Mouse (Mus musculus) CH12.LX (cell line): Measurements from ENCODE around the gene Cdca5. TPM values are rescaled to one million over a fixed set of nuclear protein-coding genes. Genes with fewer than 3 reads are reported as not detected.

ENCODE experiments used
- DNase-seq: peaks from one replicate; pipeline ENCODE4 v3.0.0-alpha.2; 2013; ENCODE audit errors: extremely low read depth
- H3K27ac ChIP-seq: 2 replicates; pipeline ENCODE4 v1.5.1; 2012; ENCODE audit warnings: low read depth, mild to moderate bottlenecking, control low read depth, moderate library complexity; ENCODE audit not compliant: insufficient read depth
- H3K27me3 ChIP-seq: replicated peaks from 2 replicates; pipeline ENCODE3; 2012; ENCODE audit warnings: inconsistent platforms
- H3K36me3 ChIP-seq, 2 experiments: replicated peaks in 1 of 2; 2 replicates each; pipeline versions ENCODE3 to v1.6.1; 2012; ENCODE audit warnings: inconsistent platforms in 1 of 2, low read length in 1 of 2, mild to moderate bottlenecking in 1 of 2, mixed read lengths in 1 of 2, moderate library complexity in 1 of 2; ENCODE audit not compliant: control insufficient read depth in 1 of 2, insufficient read depth in 1 of 2
- H3K4me1 ChIP-seq, 2 experiments: 2 replicates each; pipeline ENCODE4 v1.6.1; 2012; ENCODE audit warnings: inconsistent platforms in 1 of 2, moderate library complexity in 1 of 2; ENCODE audit not compliant: insufficient read depth in 2 of 2, control insufficient read depth in 1 of 2
- H3K4me2 ChIP-seq: 2 replicates; pipeline ENCODE4 v1.6.1; 2012; ENCODE audit warnings: low read depth, mild to moderate bottlenecking, control low read depth; ENCODE audit not compliant: poor library complexity, insufficient read depth, severe bottlenecking
- H3K4me3 ChIP-seq, 3 experiments: fragments of 150-350 bp in 1 of 3; sonication (generic) in 1 of 3; replicated peaks in 1 of 3; 2 replicates each; pipeline versions ENCODE3 to v1.5.1; 2011 to 2012; ENCODE audit warnings: low read depth in 2 of 3, low read length in 2 of 3, mild to moderate bottlenecking in 2 of 3, moderate library complexity in 2 of 3, control low read depth in 1 of 3, improper control_type of control experiment in 1 of 3, inconsistent platforms in 1 of 3, mixed read lengths in 1 of 3; ENCODE audit not compliant: poor library complexity in 1 of 3
- H3K79me2 ChIP-seq: replicated peaks from 2 replicates; pipeline ENCODE4 v1.6.1; 2012; ENCODE audit warnings: mild to moderate bottlenecking, moderate library complexity; ENCODE audit not compliant: control insufficient read depth, poor library complexity, insufficient read depth, severe bottlenecking; ENCODE audit errors: extremely low read depth
- H3K9ac ChIP-seq: 2 replicates; pipeline ENCODE4 v1.6.1; 2012; ENCODE audit warnings: low read depth, mild to moderate bottlenecking, control low read depth, moderate library complexity; ENCODE audit not compliant: insufficient read depth
- H3K9me3 ChIP-seq: replicated peaks from 2 replicates; pipeline ENCODE3; 2012; ENCODE audit warnings: low read length, inconsistent platforms, mixed read lengths
- BHLHE40 ChIP-seq: IDR thresholded peaks from 2 replicates; pipeline ENCODE4 v1.6.1; 2011; ENCODE audit warnings: mild to moderate bottlenecking, low read depth, low read length, improper control_type of control experiment
- CHD1 ChIP-seq: IDR thresholded peaks from 2 replicates; pipeline ENCODE4 v1.6.1; 2012; ENCODE audit warnings: low read depth, low read length, improper control_type of control experiment, inconsistent platforms
- CHD2 ChIP-seq: IDR thresholded peaks from 2 replicates; pipeline ENCODE4 v1.6.1; 2011; ENCODE audit warnings: low read length, improper control_type of control experiment
- CTCF ChIP-seq, 2 experiments: IDR thresholded peaks in 1 of 2; conservative IDR thresholded peaks in 1 of 2; 2 replicates each; pipeline ENCODE4 v1.5.1; 2011 to 2012; ENCODE audit warnings: low read depth in 2 of 2, low read length in 2 of 2, improper control_type of control experiment in 1 of 2, inconsistent platforms in 1 of 2, mild to moderate bottlenecking in 1 of 2, moderate library complexity in 1 of 2
- ELF1 ChIP-seq: IDR thresholded peaks from 2 replicates; pipeline ENCODE4 v1.6.1; 2014; ENCODE audit warnings: low read depth, mild to moderate bottlenecking, inconsistent platforms, low read length, improper control_type of control experiment
- ETS1 ChIP-seq: conservative IDR thresholded peaks from 2 replicates; pipeline ENCODE4 v1.6.1; 2012; ENCODE audit warnings: low read depth, mild to moderate bottlenecking, inconsistent platforms, low read length, improper control_type of control experiment, moderate library complexity
- GABPA ChIP-seq: IDR thresholded peaks from 2 replicates; pipeline ENCODE4 v1.6.1; 2012; ENCODE audit warnings: low read depth, low read length, improper control_type of control experiment, inconsistent platforms; ENCODE audit not compliant: insufficient replicate concordance
- HCFC1 ChIP-seq: IDR thresholded peaks from 2 replicates; pipeline ENCODE4 v1.6.1; 2012; ENCODE audit warnings: low read depth, mild to moderate bottlenecking, inconsistent platforms, low read length, improper control_type of control experiment
- IRF4 ChIP-seq: IDR thresholded peaks from 2 replicates; pipeline ENCODE4 v1.6.1; 2014; ENCODE audit warnings: low read depth, mild to moderate bottlenecking, inconsistent platforms, low read length, improper control_type of control experiment
- JUN ChIP-seq: IDR thresholded peaks from 2 replicates; pipeline ENCODE4 v1.6.1; 2011; ENCODE audit warnings: low read depth, mild to moderate bottlenecking, low read length, improper control_type of control experiment, moderate library complexity; ENCODE audit not compliant: insufficient read depth
- MAZ ChIP-seq: IDR thresholded peaks from 2 replicates; pipeline ENCODE4 v1.6.1; 2012; ENCODE audit warnings: low read depth, mild to moderate bottlenecking, inconsistent platforms, low read length, improper control_type of control experiment, moderate library complexity
- MEF2A ChIP-seq: IDR thresholded peaks from 2 replicates; pipeline ENCODE4 v1.6.1; 2014; ENCODE audit warnings: low read depth, mild to moderate bottlenecking, inconsistent platforms, low read length, improper control_type of control experiment, borderline replicate concordance
- MYC ChIP-seq: IDR thresholded peaks from 2 replicates; pipeline ENCODE4 v1.6.1; 2011; ENCODE audit warnings: low read depth, mild to moderate bottlenecking, improper control_type of control experiment, low read length
- NELFE ChIP-seq: IDR thresholded peaks from 2 replicates; pipeline ENCODE4 v1.6.1; 2011; ENCODE audit warnings: low read depth, low read length, improper control_type of control experiment
- NRF1 ChIP-seq: IDR thresholded peaks from 2 replicates; pipeline ENCODE4 v1.6.1; 2014; ENCODE audit warnings: low read depth, mild to moderate bottlenecking, inconsistent platforms, low read length, improper control_type of control experiment, moderate library complexity
- PAX5 ChIP-seq: IDR thresholded peaks from 2 replicates; pipeline ENCODE4 v1.6.1; 2012; ENCODE audit warnings: low read length, inconsistent platforms, mixed read lengths
- POLR2A ChIP-seq: IDR thresholded peaks from 2 replicates; pipeline ENCODE4 v1.6.1; 2011; ENCODE audit warnings: low read depth, mild to moderate bottlenecking, improper control_type of control experiment, low read length
- POLR2AphosphoS2 ChIP-seq: IDR thresholded peaks from 2 replicates; pipeline ENCODE4 v1.6.1; 2011; ENCODE audit warnings: low read depth, low read length, improper control_type of control experiment
- TBP ChIP-seq: conservative IDR thresholded peaks from 2 replicates; pipeline ENCODE4 v1.6.1; 2011; ENCODE audit warnings: low read depth, low read length, improper control_type of control experiment
- TCF12 ChIP-seq: IDR thresholded peaks from 2 replicates; pipeline ENCODE4 v1.6.1; 2014; ENCODE audit warnings: low read depth, mild to moderate bottlenecking, inconsistent platforms, low read length, improper control_type of control experiment
- UBTF ChIP-seq: IDR thresholded peaks from 2 replicates; pipeline ENCODE4 v1.6.1; 2012; ENCODE audit warnings: low read depth, mild to moderate bottlenecking, inconsistent platforms, low read length, improper control_type of control experiment, moderate library complexity
- USF1 ChIP-seq: IDR thresholded peaks from 2 replicates; pipeline ENCODE4 v1.6.1; 2014; ENCODE audit warnings: low read depth, mild to moderate bottlenecking, inconsistent platforms, low read length, improper control_type of control experiment
- ZMIZ1 ChIP-seq: IDR thresholded peaks from 2 replicates; pipeline ENCODE4 v1.6.1; 2012; ENCODE audit warnings: low read depth, mild to moderate bottlenecking, inconsistent platforms, low read length, improper control_type of control experiment
- ZNF384 ChIP-seq: IDR thresholded peaks from 2 replicates; pipeline ENCODE4 v1.6.1; 2012; ENCODE audit warnings: low read depth, low read length, improper control_type of control experiment, inconsistent platforms
- dilution Hi-C: fragments of 300-500 bp; cut with MboI; formaldehyde crosslinking; loops from 2 replicates; pipeline ENCODE4 v1.14.3; 2020; ENCODE audit warnings: low sequenced_read_pairs; ENCODE audit not compliant: extremely low pct_unique_long_range_greater_than_20kb, extremely low pct_ligation_motif_present
- in situ Hi-C: fragments of 300-500 bp; cut with MboI; formaldehyde crosslinking; loops from 3 replicates; pipeline ENCODE4 v1.14.3; 2019; ENCODE audit warnings: low sequenced_read_pairs, low pct_ligation_motif_present, low pct_unique_long_range_greater_than_20kb, mixed read lengths
- polyA plus RNA-seq: library from polyadenylated mRNA; unstranded; fragments of >175 nt; gene quantifications from 2 replicates; pipeline ENCODE4 v1.2.1, GENCODE M21; 2012; ENCODE audit warnings: low read depth; ENCODE audit not compliant: insufficient read length
- total RNA-seq, 2 experiments: library from RNA; depleted of rRNA; stranded (reverse); fragments of 300-350 nt in 1 of 2; fragments of >200 nt in 1 of 2; gene quantifications; 2 replicates each; pipeline ENCODE4 v1.2.3; 2012 to 2014

Gene Cdca5
- total and polyA plus RNA-seq, 3 experiments = 51.5 to 80.6 (median 62.7) TPM

GRCm38 (mm10) chr19:6079983-6080480 lies 4.8 kb upstream of the Cdca5 start, which contains the start of gene Tmem262:
TSS of gene Tmem262 (plus strand) at chr19:6080033.
- no peak within 1 kb of the TSS for H3K4me2 ChIP-seq
- DNase-seq = no peak
- dilution Hi-C loops (no loop called here), in situ Hi-C loops (no loop called here)
- H3K27ac ChIP-seq = no peak within 1 kb of the TSS
- H3K36me3 ChIP-seq = peaks cover 29 to 51% of the 10 kb centered on the region in 2 experiments
- peaks cover 7 to 32% of the 10 kb centered on the region in 2 experiments for H3K4me1 ChIP-seq
- H3K9me3 ChIP-seq = no peaks in the 10 kb centered on the region
- H3K79me2 ChIP-seq = peaks cover 28% of the 10 kb centered on the region
- TF ChIP-seq UBTF = no peak
- TF ChIP-seq POLR2A = 0 out of 2 replicates have a peak, but pooled peaks have one; percentile 14
- H3K27me3 ChIP-seq = no peaks in the 10 kb centered on the region
- no peak within 1 kb of the TSS for H3K9ac ChIP-seq
- H3K4me3 ChIP-seq = no peak within 1 kb of the TSS

- H3K27ac ChIP-seq = no peak within 1 kb of the TSS
- peaks cover 28% of the 10 kb centered on the region for H3K79me2 ChIP-seq
- H3K4me1 ChIP-seq = peaks cover 4 to 32% of the 10 kb centered on the region in 2 experiments
- no peak for DNase-seq
- H3K4me3 ChIP-seq = no peak within 1 kb of the TSS
- dilution Hi-C loops (no loop called here), in situ Hi-C loops (no loop called here)
- no peak within 1 kb of the TSS for H3K9ac ChIP-seq
- TF ChIP-seq ZMIZ1 (no peak), NRF1 (no peak)
- no peaks in the 10 kb centered on the region for H3K27me3 ChIP-seq
- peaks cover 36 to 55% of the 10 kb centered on the region in 2 experiments for H3K36me3 ChIP-seq
- H3K9me3 ChIP-seq = no peaks in the 10 kb centered on the region
- H3K4me2 ChIP-seq = no peak within 1 kb of the TSS
Observed at GRCm38 (mm10) chr19:6082156-6082555, 2.6 kb upstream of the Cdca5 start, which contains the start of gene Gm28374. TSS of gene Gm28374 (minus strand) at chr19:6082256.

- H3K4me2 ChIP-seq = peak overlapping the region; percentile 89
- H3K79me2 ChIP-seq = peaks cover 43% of the 10 kb centered on the region
- H3K27me3 ChIP-seq = no peaks in the 10 kb centered on the region
- peaks cover 58 to 75% of the 10 kb centered on the region in 2 experiments for H3K36me3 ChIP-seq
- peak overlapping the region; percentile 66; the same call in 1 of the 2 replicates for H3K27ac ChIP-seq
- no peaks in the 10 kb centered on the region for H3K9me3 ChIP-seq
- dilution Hi-C loops = no loop called here
- DNase-seq = peak; percentile 93
- H3K4me3 ChIP-seq = peak overlapping the region; percentile 90 to 98 (median 98)
- in situ Hi-C loops = loop anchor here (5.0 kb wide), 1 partner anchor 37 kb away; no protein-coding TSS in a partner anchor
- peak overlapping the region; percentile 94 for H3K9ac ChIP-seq
- H3K4me1 ChIP-seq = peaks cover 4 to 36% of the 10 kb centered on the region in 2 experiments
- no peak for TF ChIP-seq MAZ
- peak; percentile 99 for TF ChIP-seq ZNF384
- TF ChIP-seq CTCF (conservative IDR thresholded peaks at IDR 0.05 in 1 of 2, IDR thresholded peaks at IDR 0.05 in 1 of 2; ENCODE audit: low read depth in 2 of 2, low read length in 2 of 2) = no peak
- peak; percentile 84 for TF ChIP-seq ELF1
- TF ChIP-seq POLR2AphosphoS2 = no peak
- no peak for TF ChIP-seq JUN
- TF ChIP-seq PAX5 = no peak
- TF ChIP-seq MYC = peak; percentile 64
- TF ChIP-seq IRF4 = peak; percentile 87
- TF ChIP-seq CHD1 = no peak
- TF ChIP-seq USF1 = no peak
- TF ChIP-seq ETS1 = no peak
- TF ChIP-seq GABPA = no peak
- TF ChIP-seq NRF1 = no peak
- TF ChIP-seq BHLHE40 = no peak
- no peak for TF ChIP-seq ZMIZ1
- peak; percentile 34; the same call in 1 of the 2 replicates for TF ChIP-seq UBTF
- TF ChIP-seq HCFC1 = peak; percentile 43
- no peak for TF ChIP-seq MEF2A
- peak; percentile 81 for TF ChIP-seq TBP
- TF ChIP-seq NELFE = no peak
- TF ChIP-seq CHD2 = peak; percentile 86
- TF ChIP-seq TCF12 = no peak; the same call in 1 of the 2 replicates
- TF ChIP-seq POLR2A = peak; percentile 52
Observed at GRCm38 (mm10) chr19:6085417-6085879, 665 bp downstream of the Cdca5 start.
